Mouse (Mus musculus) embryo, embryonic 11 days (tissue): ENCODE measurements around the gene Trpc6.

Experiments
- DNase-seq: peaks from one replicate; pipeline ENCODE4 v3.0.0-alpha.2; 2015

Gene Trpc6

GRCm38 (mm10) chr9:8544041-8544794, at the start of gene Trpc6:
Trpc6 (plus strand) TSS chr9:8544142.
- DNase-seq: peak; percentile 77

GRCm38 (mm10) chr9:8520911-8521310, 23.0 kb upstream of the Trpc6 start:
- no peak for DNase-seq

- no peak for DNase-seq
Observed at GRCm38 (mm10) chr9:8533670-8534069, 10.3 kb upstream of the Trpc6 start.

GRCm38 (mm10) chr9:8545236-8545635, 1.3 kb downstream of the Trpc6 start:
- no peak for DNase-seq

- no peak for DNase-seq
Observed at GRCm38 (mm10) chr9:8558574-8558973, 14.6 kb downstream of the Trpc6 start.

- peak; percentile 36 for DNase-seq
Observed at GRCm38 (mm10) chr9:8592618-8593017, 48.7 kb downstream of the Trpc6 start.

- DNase-seq: no peak
Observed at GRCm38 (mm10) chr9:8597089-8597488, 53.1 kb downstream of the Trpc6 start.

GRCm38 (mm10) chr9:8606816-8607491, 63.0 kb downstream of the Trpc6 start:
- DNase-seq: no peak

- peak; percentile 42 for DNase-seq
Observed at GRCm38 (mm10) chr9:8634344-8634743, 90.4 kb downstream of the Trpc6 start.

GRCm38 (mm10) chr9:8643453-8643852, 99.5 kb downstream of the Trpc6 start:
- no peak for DNase-seq

- no peak for DNase-seq
Observed at GRCm38 (mm10) chr9:8655347-8655746, 111.4 kb downstream of the Trpc6 start.

- DNase-seq: no peak
Observed at GRCm38 (mm10) chr9:8672944-8673343, 129.0 kb downstream of the Trpc6 start.

GRCm38 (mm10) chr9:8676607-8677006, 132.7 kb downstream of the Trpc6 start:
- DNase-seq: peak; percentile 42

GRCm38 (mm10) chr9:8693177-8693576, 149.2 kb downstream of the Trpc6 start:
- DNase-seq: no peak

GRCm38 (mm10) chr9:8700669-8701068, 156.7 kb downstream of the Trpc6 start:
- DNase-seq: peak; percentile 81

- no peak for DNase-seq
Observed at GRCm38 (mm10) chr9:8703516-8703915, 159.6 kb downstream of the Trpc6 start.

GRCm38 (mm10) chr9:8703956-8704355, 160.0 kb downstream of the Trpc6 start:
- DNase-seq: no peak

GRCm38 (mm10) chr9:8710052-8710739, 166.3 kb downstream of the Trpc6 start:
- DNase-seq: no peak

- no peak for DNase-seq
Observed at GRCm38 (mm10) chr9:8719017-8719416, 175.1 kb downstream of the Trpc6 start.

GRCm38 (mm10) chr9:8729056-8729455, 185.1 kb downstream of the Trpc6 start:
- DNase-seq: no peak
